In genomic region chrX:75577582-75578324, GRCm38 (mm10) we compare ENCODE assay signal across 8 mouse cellular contexts. TPM values are rescaled to one million over a fixed set of nuclear protein-coding genes. Genes with fewer than 3 reads are reported as not detected.
DNase-seq lines count a peak whose midpoint lies in the region; ATAC-seq and TF ChIP-seq lines count a peak whose summit lies in the region.

TSS of gene Rab39b (minus strand) at chrX:75578231.

- no peaks in the 10 kb centered on the region for H3K9me3 ChIP-seq in intestine, embryonic 16.5 days (ENCODE audit: control insufficient read depth, low read length)
- H3K9me3 ChIP-seq in limb, embryonic 11.5 days (ENCODE audit: control insufficient read depth, low read length): no peaks in the 10 kb centered on the region

- peak within 1 kb of the TSS; percentile 45 for H3K4me3 ChIP-seq in intestine, embryonic 16.5 days (ENCODE audit: low read length)
- peak within 1 kb of the TSS; percentile 47 for H3K4me3 ChIP-seq in limb, embryonic 11.5 days (ENCODE audit: low read depth, low read length)
- peak within 1 kb of the TSS; percentile 33 for H3K4me3 ChIP-seq in myocyte

- H3K27ac ChIP-seq in intestine, embryonic 16.5 days (ENCODE audit: low read length): no peak within 1 kb of the TSS
- H3K27ac ChIP-seq in limb, embryonic 11.5 days (replicated peaks; ENCODE audit: low read depth, low read length): no peak within 1 kb of the TSS

- H3ac ChIP-seq in myocyte (ENCODE audit: control insufficient read depth, insufficient read length): no peak within 1 kb of the TSS

- peak; percentile 49 for TF ChIP-seq POLR2A in myocyte (IDR thresholded peaks at IDR 0.05; ENCODE audit: insufficient read length, low read depth)

- peak; percentile 100 for ATAC-seq in frontal cortex, adult (ENCODE audit: low TSS enrichment)
- ATAC-seq in intestine, embryonic 16.5 days: peak; percentile 52; the same call in 1 of the 2 replicates
- peak; percentile 73; the same call in 1 of the 2 replicates for ATAC-seq in limb, embryonic 11.5 days (ENCODE audit: insufficient number of reproducible peaks, low FRiP score, low TSS enrichment, low read depth)

- peak; percentile 1 to 5 for DNase-seq in spleen, adult 18-20 months
- no peak for DNase-seq in spleen, adult 12 weeks (ENCODE audit: low spot score)
- DNase-seq in cerebellum, adult 9-10 months: peak; percentile 73
- DNase-seq in limb, embryonic 11.5 days (ENCODE audit: low spot score): peak; percentile 54
- peak; percentile 1 for DNase-seq in yolk sac, embryonic 10.5 days (ENCODE audit: low spot score)

- no peaks in the 10 kb centered on the region for H3K27me3 ChIP-seq in intestine, embryonic 16.5 days (replicated peaks; ENCODE audit: control insufficient read depth, insufficient read depth, low read length)
- H3K27me3 ChIP-seq in limb, embryonic 11.5 days (ENCODE audit: control insufficient read depth, insufficient read depth, low read length): no peaks in the 10 kb centered on the region
- no peaks in the 10 kb centered on the region for H3K27me3 ChIP-seq in myocyte (ENCODE audit: control insufficient read depth, insufficient read depth, insufficient read length)

- H3K79me2 ChIP-seq in myocyte (ENCODE audit: control insufficient read depth, insufficient read depth): no peaks in the 10 kb centered on the region

- WGBS in intestine, embryonic 16.5 days: 18% methylated on average over 40 of the region's 41 CpGs
- 12% methylated on average over 41 of the region's 41 CpGs for WGBS in limb, embryonic 11.5 days

- peak within 1 kb of the TSS; percentile 55 for H3K4me2 ChIP-seq in intestine, embryonic 16.5 days (ENCODE audit: low read depth, low read length)
- peak within 1 kb of the TSS; percentile 40 for H3K4me2 ChIP-seq in limb, embryonic 11.5 days (ENCODE audit: low read depth, severe bottlenecking)
- peak within 1 kb of the TSS; percentile 64 for H3K4me2 ChIP-seq in myocyte (ENCODE audit: low read depth)

- H3K9ac ChIP-seq in intestine, embryonic 16.5 days (ENCODE audit: low read depth, low read length): peak within 1 kb of the TSS; percentile 53; the same call in 1 of the 2 replicates
- peak within 1 kb of the TSS; percentile 58 for H3K9ac ChIP-seq in limb, embryonic 11.5 days (ENCODE audit: low read length)

- no peaks in the 10 kb centered on the region for H3K4me1 ChIP-seq in intestine, embryonic 16.5 days (ENCODE audit: control insufficient read depth, insufficient read depth, low read length)
- no peaks in the 10 kb centered on the region for H3K4me1 ChIP-seq in limb, embryonic 11.5 days (ENCODE audit: control insufficient read depth, insufficient read depth, low read length)

- H3K36me3 ChIP-seq in intestine, embryonic 16.5 days (ENCODE audit: control insufficient read depth, insufficient read depth, low read length): no peaks in the 10 kb centered on the region
- no peaks in the 10 kb centered on the region for H3K36me3 ChIP-seq in limb, embryonic 11.5 days (ENCODE audit: control insufficient read depth, insufficient read depth, low read length)
- no peaks in the 10 kb centered on the region for H3K36me3 ChIP-seq in myocyte (ENCODE audit: control insufficient read depth, insufficient read depth)

TF ChIP-seq in myocyte, 11 proteins besides CTCF, POLR2A, EP300 and RAD21:
- TF ChIP-seq TCF12 (IDR thresholded peaks at IDR 0.05; ENCODE audit: insufficient read depth, poor library complexity, severe bottlenecking) (no peak), CEBPB (IDR thresholded peaks at IDR 0.05; ENCODE audit: insufficient read depth, poor library complexity, severe bottlenecking) (0 out of 2 replicates have a peak, but pooled peaks have one; percentile 27)
TF ChIP-seq in myocyte: peak in this region for 1.

RNA-seq across cellular contexts. Expression of gene Rab39b, which starts in this region (rescaled TPM):
- polyA plus RNA-seq in intestine, embryonic 16.5 days (2015; fragmentation: Nextera tagmentation; extraction: Ambion mirVana): 1.7 TPM in 2 replicates
- 3.9 and 4.8 TPM in 2 replicates for polyA plus RNA-seq in limb, embryonic 11.5 days (2014; fragmentation: Nextera tagmentation; extraction: Ambion mirVana)
- 1.7 TPM for polyA plus RNA-seq in myocyte (2012; fragmentation: generic; extraction: Trizol)
